Mouse (Mus musculus): ENCODE results near the gene Guf1. TPM values are rescaled to one million over a fixed set of nuclear protein-coding genes. Genes with fewer than 3 reads are reported as not detected.
A peak's percentile ranks its signal among the peaks of the same experiment; 100 is the strongest.

Guf1 gene
- 3.6 TPM for polyA plus RNA-seq (2012; fragmentation: generic; extraction: Trizol)

- peaks cover 5% of the 10 kb centered on the region for H3K36me3 ChIP-seq (ENCODE audit: control insufficient read depth, insufficient read depth)
- peak within 1 kb of the TSS; percentile 79 for H3K4me2 ChIP-seq (ENCODE audit: low read depth)
- H3K4me3 ChIP-seq: peak within 1 kb of the TSS; percentile 46
- H3K79me2 ChIP-seq (ENCODE audit: control insufficient read depth, insufficient read depth): no peaks in the 10 kb centered on the region
- TF ChIP-seq TCF3 (IDR thresholded peaks at IDR 0.05; ENCODE audit: insufficient read length, low read depth) (no peak), MYOG (IDR thresholded peaks at IDR 0.05; ENCODE audit: control insufficient read depth in 1 of 3, insufficient read depth in 1 of 3, insufficient read length in 2 of 3, low read depth in 2 of 3) (peak in 1 of 3 experiments; percentile 46), REST (IDR thresholded peaks at IDR 0.05; ENCODE audit: insufficient read depth, insufficient read length) (no peak), POLR2AphosphoS2 (IDR thresholded peaks at IDR 0.05; ENCODE audit: insufficient read length, low read depth) (peak; percentile 82), SRF (IDR thresholded peaks at IDR 0.05; ENCODE audit: control insufficient read depth, insufficient read length, low read depth) (peak; percentile 89), POLR2A (IDR thresholded peaks at IDR 0.05; ENCODE audit: insufficient read length, low read depth) (peak; percentile 72), USF1 (IDR thresholded peaks at IDR 0.05; ENCODE audit: low read depth) (no peak)
- peak within 1 kb of the TSS; percentile 91 for H3ac ChIP-seq (ENCODE audit: control insufficient read depth, insufficient read length)
- no peaks in the 10 kb centered on the region for H3K27me3 ChIP-seq (ENCODE audit: control insufficient read depth, insufficient read depth, insufficient read length)
Measured at GRCm38 (mm10) chr5:69556628-69557403, at the start of gene Guf1. Guf1 (plus strand) TSS chr5:69556923.

GRCm38 (mm10) chr5:69507045-69507444, 49.7 kb upstream of the Guf1 start:
- H3K4me3 ChIP-seq: no peak overlapping the region
- no peak overlapping the region for H3K4me2 ChIP-seq (ENCODE audit: low read depth)
- no peak for TF ChIP-seq REST (IDR thresholded peaks at IDR 0.05; ENCODE audit: insufficient read depth, insufficient read length)
- TF ChIP-seq SRF (IDR thresholded peaks at IDR 0.05; ENCODE audit: control insufficient read depth, insufficient read length, low read depth): no peak
- no peak for TF ChIP-seq USF1 (IDR thresholded peaks at IDR 0.05; ENCODE audit: low read depth)
- TF ChIP-seq POLR2AphosphoS2 (IDR thresholded peaks at IDR 0.05; ENCODE audit: insufficient read length, low read depth): no peak
- TF ChIP-seq POLR2A (IDR thresholded peaks at IDR 0.05; ENCODE audit: insufficient read length, low read depth): no peak
- TF ChIP-seq MYOD1 (IDR thresholded peaks at IDR 0.05; ENCODE audit: control insufficient read depth in 1 of 3, insufficient read length in 2 of 3, low read depth in 2 of 3): no peak
- H3ac ChIP-seq (ENCODE audit: control insufficient read depth, insufficient read length): no peak overlapping the region
- no peaks in the 10 kb centered on the region for H3K27me3 ChIP-seq (ENCODE audit: control insufficient read depth, insufficient read depth, insufficient read length)
- no peaks in the 10 kb centered on the region for H3K36me3 ChIP-seq (ENCODE audit: control insufficient read depth, insufficient read depth)
- no peaks in the 10 kb centered on the region for H3K79me2 ChIP-seq (ENCODE audit: control insufficient read depth, insufficient read depth)

GRCm38 (mm10) chr5:69511631-69512030, 45.1 kb upstream of the Guf1 start:
- Histone ChIP-seq H3ac (ENCODE audit: control insufficient read depth, insufficient read length) (no peak overlapping the region), H3K36me3 (ENCODE audit: control insufficient read depth, insufficient read depth) (no peaks in the 10 kb centered on the region), H3K27me3 (ENCODE audit: control insufficient read depth, insufficient read depth, insufficient read length) (no peaks in the 10 kb centered on the region), H3K79me2 (ENCODE audit: control insufficient read depth, insufficient read depth) (no peaks in the 10 kb centered on the region), H3K4me2 (ENCODE audit: low read depth) (no peak overlapping the region), H3K4me3 (no peak overlapping the region)
- no peak for TF ChIP-seq USF1 (IDR thresholded peaks at IDR 0.05; ENCODE audit: low read depth)
- no peak for TF ChIP-seq E2F4 (IDR thresholded peaks at IDR 0.05; ENCODE audit: insufficient read depth)
- TF ChIP-seq CEBPB (IDR thresholded peaks at IDR 0.05; ENCODE audit: insufficient read depth, poor library complexity, severe bottlenecking): no peak
- no peak for TF ChIP-seq SRF (IDR thresholded peaks at IDR 0.05; ENCODE audit: control insufficient read depth, insufficient read length, low read depth)
- TF ChIP-seq MYOG (IDR thresholded peaks at IDR 0.05; ENCODE audit: control insufficient read depth in 1 of 3, insufficient read depth in 1 of 3, insufficient read length in 2 of 3, low read depth in 2 of 3): no peak
- TF ChIP-seq TCF3 (IDR thresholded peaks at IDR 0.05; ENCODE audit: insufficient read length, low read depth): no peak
- TF ChIP-seq POLR2A (IDR thresholded peaks at IDR 0.05; ENCODE audit: insufficient read length, low read depth): no peak
- no peak for TF ChIP-seq TCF12 (IDR thresholded peaks at IDR 0.05; ENCODE audit: insufficient read depth, poor library complexity, severe bottlenecking)
- no peak for TF ChIP-seq POLR2AphosphoS2 (IDR thresholded peaks at IDR 0.05; ENCODE audit: insufficient read length, low read depth)
- no peak for TF ChIP-seq MAX (IDR thresholded peaks at IDR 0.05; ENCODE audit: low read depth)
- TF ChIP-seq MYOD1 (IDR thresholded peaks at IDR 0.05; ENCODE audit: control insufficient read depth in 1 of 3, insufficient read length in 2 of 3, low read depth in 2 of 3): no peak
- no peak for TF ChIP-seq REST (IDR thresholded peaks at IDR 0.05; ENCODE audit: insufficient read depth, insufficient read length)

- TF ChIP-seq POLR2AphosphoS2 (IDR thresholded peaks at IDR 0.05; ENCODE audit: insufficient read length, low read depth) (no peak), SRF (IDR thresholded peaks at IDR 0.05; ENCODE audit: control insufficient read depth, insufficient read length, low read depth) (no peak), MAX (IDR thresholded peaks at IDR 0.05; ENCODE audit: low read depth) (no peak), MYOD1 (IDR thresholded peaks at IDR 0.05; ENCODE audit: control insufficient read depth in 1 of 3, insufficient read length in 2 of 3, low read depth in 2 of 3) (no peak), REST (IDR thresholded peaks at IDR 0.05; ENCODE audit: insufficient read depth, insufficient read length) (no peak)
- no peak overlapping the region for H3K4me2 ChIP-seq (ENCODE audit: low read depth)
- H3K4me3 ChIP-seq: no peak overlapping the region
- no peak overlapping the region for H3ac ChIP-seq (ENCODE audit: control insufficient read depth, insufficient read length)
- H3K36me3 ChIP-seq (ENCODE audit: control insufficient read depth, insufficient read depth): no peaks in the 10 kb centered on the region
- H3K79me2 ChIP-seq (ENCODE audit: control insufficient read depth, insufficient read depth): no peaks in the 10 kb centered on the region
- H3K27me3 ChIP-seq (ENCODE audit: control insufficient read depth, insufficient read depth, insufficient read length): no peaks in the 10 kb centered on the region
Measured at GRCm38 (mm10) chr5:69512203-69512602, 44.5 kb upstream of the Guf1 start.

- Histone ChIP-seq H3K4me3 (no peak overlapping the region), H3ac (ENCODE audit: control insufficient read depth, insufficient read length) (no peak overlapping the region), H3K4me2 (ENCODE audit: low read depth) (no peak overlapping the region), H3K27me3 (ENCODE audit: control insufficient read depth, insufficient read depth, insufficient read length) (no peaks in the 10 kb centered on the region), H3K79me2 (ENCODE audit: control insufficient read depth, insufficient read depth) (no peaks in the 10 kb centered on the region), H3K36me3 (ENCODE audit: control insufficient read depth, insufficient read depth) (no peaks in the 10 kb centered on the region)
- no peak for TF ChIP-seq E2F4 (IDR thresholded peaks at IDR 0.05; ENCODE audit: insufficient read depth)
- TF ChIP-seq TCF3 (IDR thresholded peaks at IDR 0.05; ENCODE audit: insufficient read length, low read depth): no peak
- TF ChIP-seq CEBPB (IDR thresholded peaks at IDR 0.05; ENCODE audit: insufficient read depth, poor library complexity, severe bottlenecking): no peak
- no peak for TF ChIP-seq MYOG (IDR thresholded peaks at IDR 0.05; ENCODE audit: control insufficient read depth in 1 of 3, insufficient read depth in 1 of 3, insufficient read length in 2 of 3, low read depth in 2 of 3)
- no peak for TF ChIP-seq REST (IDR thresholded peaks at IDR 0.05; ENCODE audit: insufficient read depth, insufficient read length)
- no peak for TF ChIP-seq POLR2AphosphoS2 (IDR thresholded peaks at IDR 0.05; ENCODE audit: insufficient read length, low read depth)
- no peak for TF ChIP-seq USF1 (IDR thresholded peaks at IDR 0.05; ENCODE audit: low read depth)
- no peak for TF ChIP-seq POLR2A (IDR thresholded peaks at IDR 0.05; ENCODE audit: insufficient read length, low read depth)
- no peak for TF ChIP-seq MAX (IDR thresholded peaks at IDR 0.05; ENCODE audit: low read depth)
- TF ChIP-seq SRF (IDR thresholded peaks at IDR 0.05; ENCODE audit: control insufficient read depth, insufficient read length, low read depth): no peak
- TF ChIP-seq MYOD1 (IDR thresholded peaks at IDR 0.05; ENCODE audit: control insufficient read depth in 1 of 3, insufficient read length in 2 of 3, low read depth in 2 of 3): no peak
- no peak for TF ChIP-seq TCF12 (IDR thresholded peaks at IDR 0.05; ENCODE audit: insufficient read depth, poor library complexity, severe bottlenecking)
Measured at GRCm38 (mm10) chr5:69520661-69521278, 36.0 kb upstream of the Guf1 start.

Data from myocyte (in vitro differentiated cells).